Mouse (Mus musculus) liver, postnatal 0 days (tissue): Measurements from ENCODE around the gene Fam180a.

ENCODE experiments used
- CTCF ChIP-seq: sonication (generic); IDR thresholded peaks from 2 replicates; pipeline ENCODE4 v1.5.1; 2016; ENCODE audit warnings: antibody characterized with exemption, low read depth
- EP300 ChIP-seq: IDR thresholded peaks from 2 replicates; pipeline ENCODE4 v1.6.1; 2016; ENCODE audit warnings: antibody characterized with exemption, low read depth, mild to moderate bottlenecking

GRCm38 (mm10) chr6:35321105-35321504 lies 4.8 kb downstream of the Fam180a start:
- TF ChIP-seq CTCF: no peak
- TF ChIP-seq EP300: peak; percentile 75; the same call in 1 of the 2 replicates
